Mouse (Mus musculus) central nervous system, embryonic 14 days (tissue): Measurements from ENCODE around the gene Gm21818. TPM values are rescaled to one million over a fixed set of nuclear protein-coding genes. Genes with fewer than 3 reads are reported as not detected.

Experiments
- polyA plus RNA-seq: library from polyadenylated mRNA; depleted of rRNA; stranded (reverse); fragments of >200 nt; gene quantifications from 2 replicates; pipeline ENCODE4 v1.2.3, GENCODE M21; 2012; rRNA removed

Gm21818 gene
- polyA plus RNA-seq, result not detected in 2 replicates

DNA sequence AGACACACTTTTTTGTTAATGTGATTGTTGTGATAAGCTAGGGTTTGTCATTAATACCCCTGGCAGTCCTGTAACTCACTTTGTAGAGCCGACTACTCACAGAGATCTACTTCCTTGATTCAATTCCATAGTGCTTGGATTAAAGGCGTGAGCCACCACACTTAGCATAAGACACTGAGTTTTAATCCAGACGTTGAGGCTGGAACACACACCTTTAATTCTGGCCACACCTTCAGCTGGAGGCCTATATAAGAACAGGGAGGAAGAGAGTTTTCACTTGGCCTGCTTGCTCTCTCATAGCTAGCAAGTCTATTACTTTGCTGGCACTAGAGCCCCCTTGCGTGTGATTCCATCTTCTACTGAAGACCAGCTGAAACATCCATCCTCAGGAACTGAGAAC, at the start of gene Gm21818:
TSS of gene Gm21818 (plus strand) at position 301 of the 400 bp plus-strand sequence.

DNA sequence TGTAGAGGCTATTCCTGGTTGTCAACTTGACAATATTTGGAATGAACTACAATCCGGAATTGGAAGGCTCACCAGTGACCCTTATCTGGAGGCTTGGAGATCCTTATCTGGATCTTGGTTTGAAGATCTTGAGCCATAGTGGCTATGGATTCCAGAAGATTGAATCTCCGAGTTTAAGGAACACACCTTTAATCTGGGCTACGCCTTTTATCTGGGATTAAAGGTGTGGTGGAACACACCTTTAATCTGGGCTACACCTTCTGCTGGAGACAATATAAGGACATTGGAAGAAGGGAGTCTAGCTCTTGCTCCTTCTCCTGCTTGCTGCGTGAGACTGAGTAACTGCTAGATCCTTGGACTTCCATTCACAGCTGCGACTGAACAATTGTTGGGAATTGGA, 32.3 kb upstream of the Gm21818 start, which contains the start of gene Gm20767:
TSS of gene Gm20767 (plus strand) at position 301 of the 400 bp plus-strand sequence.

DNA sequence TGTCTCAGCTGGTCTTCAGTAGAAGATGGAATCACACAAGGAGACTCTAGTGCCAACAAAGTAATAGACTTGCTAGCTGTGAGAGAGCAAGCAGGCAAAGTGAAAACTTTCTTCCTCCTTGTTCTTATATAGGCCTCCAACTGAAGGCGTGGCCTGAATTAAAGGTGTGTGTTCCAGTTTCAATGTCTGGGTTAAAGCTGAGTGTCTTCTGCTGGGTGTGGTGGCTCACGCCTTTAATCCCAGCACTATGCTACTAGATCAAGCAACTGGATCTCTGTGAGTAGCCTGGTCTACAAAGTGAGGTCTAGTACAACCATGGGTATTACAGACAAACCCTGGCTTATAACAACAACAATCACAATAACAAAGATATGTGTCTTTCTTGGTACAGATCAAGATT, 43.6 kb downstream of the Gm21818 start, which contains the start of gene Gm21762:
TSS of gene Gm21762 (minus strand) at position 101 of the 400 bp plus-strand sequence.

Other genes with a start within 250 kb of the Gm21818 start
- not detected in 2 replicates for gene Gm21761, start 243.2 kb upstream of the Gm21818 start, polyA plus RNA-seq
- not detected in 2 replicates for gene B020031M17Rik, start 221.6 kb upstream of the Gm21818 start, polyA plus RNA-seq
- not detected in 2 replicates for gene Gm36079, start 145.4 kb upstream of the Gm21818 start, polyA plus RNA-seq
- gene Gm21188, start 120.2 kb upstream of the Gm21818 start, polyA plus RNA-seq, result 0.06 TPM in 2 replicates
- gene Gm20767, start 32.2 kb upstream of the Gm21818 start, polyA plus RNA-seq, result not detected in 2 replicates
- not detected in 2 replicates for gene Gm21762, start 43.5 kb downstream of the Gm21818 start, polyA plus RNA-seq
- gene Gm21731, start 66.7 kb downstream of the Gm21818 start, polyA plus RNA-seq, result not detected in 2 replicates
- not detected in 2 replicates for gene AF067061, start 90.7 kb downstream of the Gm21818 start, polyA plus RNA-seq
- 0.11 and 0.17 TPM in 2 replicates for gene BC147527, start 128.0 kb downstream of the Gm21818 start, polyA plus RNA-seq
- gene Tcstv3, start 144.4 kb downstream of the Gm21818 start, polyA plus RNA-seq, result not detected in 2 replicates